Mouse (Mus musculus) G1E (cell line): ENCODE measurements around the gene Ubxn6.

Experiments used
- CTCF ChIP-seq: IDR thresholded peaks from 2 replicates; pipeline ENCODE4 v1.5.1; 2012; ENCODE audit warnings: low read depth, low read length, inconsistent platforms, mixed read lengths
- GATA1 ChIP-seq: IDR thresholded peaks from 2 replicates; pipeline ENCODE4 v1.6.1; 2012; ENCODE audit warnings: borderline replicate concordance, low read length, inconsistent platforms, mixed read lengths
- POLR2AphosphoS5 ChIP-seq: IDR thresholded peaks from 2 replicates; pipeline ENCODE4 v1.6.1; 2012; ENCODE audit warnings: low read depth, low read length, inconsistent platforms; ENCODE audit not compliant: insufficient replicate concordance
- TAL1 ChIP-seq: conservative IDR thresholded peaks from 2 replicates; pipeline ENCODE4 v1.6.1; 2012; ENCODE audit warnings: low read depth, low read length, inconsistent platforms, mixed read lengths

DNA sequence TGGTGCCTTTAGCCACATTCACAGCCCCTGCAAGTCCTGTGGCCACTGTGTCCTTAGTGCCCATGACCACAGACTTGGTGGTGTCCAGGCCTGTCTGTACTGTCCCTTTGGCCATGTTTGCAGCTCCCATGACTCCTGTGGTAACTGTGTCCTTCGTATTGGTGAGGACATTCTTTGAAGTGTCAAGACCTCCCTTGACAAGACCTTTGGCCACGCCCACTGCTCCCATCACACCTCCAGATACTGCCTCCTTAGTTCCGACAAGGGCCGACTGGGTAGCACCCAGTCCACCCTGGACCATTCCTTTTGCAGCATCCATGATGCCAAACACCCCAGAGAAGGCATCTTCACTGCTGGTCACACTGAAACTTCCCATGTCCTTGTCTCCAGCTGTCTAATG lies 32.2 kb upstream of the Ubxn6 start:
- TF ChIP-seq CTCF (no peak), POLR2AphosphoS5 (no peak), GATA1 (no peak), TAL1 (no peak)
